Comparison of ENCODE assay signal across 24 mouse cellular contexts in genomic region chr5:24051755-24052675, GRCm38 (mm10). TPM values are rescaled to one million over a fixed set of nuclear protein-coding genes. Genes with fewer than 3 reads are reported as not detected.
DNase-seq lines count a peak whose midpoint lies in the region; ATAC-seq and TF ChIP-seq lines count a peak whose summit lies in the region.
"Had no signal": no experiment of that assay in that cellular context is flagged by ENCODE, and none has a peak within 500 bp of the region (broad histone marks: within the 10 kb centered on the region; RNA-seq: fewer than 3 reads in every experiment).

No protein-coding gene starts in this region.

- H3K27ac ChIP-seq in liver, postnatal 0 days (ENCODE audit: low read depth): peak overlapping the region; percentile 36; the same call in 1 of the 2 replicates
- H3K27ac ChIP-seq in liver, embryonic 12.5 days: no peak overlapping the region
- H3K27ac ChIP-seq in heart, embryonic 14.5 days (replicated peaks in 1 of 2; ENCODE audit: control insufficient read depth in 1 of 2, insufficient read depth in 1 of 2, low read depth in 2 of 2, low read length in 2 of 2): peak overlapping the region; percentile 73 to 91
- H3K27ac ChIP-seq: embryonic facial prominence, embryonic 12.5 days; forebrain, embryonic 15.5 days; limb, embryonic 13.5 days; liver, embryonic 15.5 days; neural tube, embryonic 13.5 days had no signal

- no peak overlapping the region for H3K4me2 ChIP-seq in liver, postnatal 0 days (ENCODE audit: low read depth, low read length)
- no peak overlapping the region for H3K4me2 ChIP-seq in liver, embryonic 12.5 days
- H3K4me2 ChIP-seq in heart, embryonic 14.5 days (ENCODE audit: low read length): no peak overlapping the region
- H3K4me2 ChIP-seq: embryonic facial prominence, embryonic 12.5 days; forebrain, embryonic 15.5 days; limb, embryonic 13.5 days; liver, embryonic 15.5 days; neural tube, embryonic 13.5 days had no signal

- WGBS in liver, postnatal 0 days (ENCODE audit: insufficient replicate concordance): 59% methylated on average over 16 of the region's 16 CpGs
- WGBS in liver, embryonic 12.5 days (ENCODE audit: insufficient replicate concordance): 55% methylated on average over 16 of the region's 16 CpGs
- WGBS in heart, embryonic 14.5 days: 54% methylated on average over 16 of the region's 16 CpGs

- H3K4me1 ChIP-seq in liver, postnatal 0 days (ENCODE audit: insufficient read depth): peaks cover 12% of the 10 kb centered on the region; the same call in 1 of the 2 replicates
- H3K4me1 ChIP-seq in liver, embryonic 12.5 days: peaks cover 6% of the 10 kb centered on the region
- peaks cover 16 to 26% of the 10 kb centered on the region in 2 experiments for H3K4me1 ChIP-seq in heart, embryonic 14.5 days (ENCODE audit: control insufficient read depth in 2 of 2, insufficient read depth in 2 of 2, low read length in 2 of 2)
- H3K4me1 ChIP-seq: limb, embryonic 13.5 days had no signal

- H3K9ac ChIP-seq in liver, postnatal 0 days (replicated peaks): no peak overlapping the region
- H3K9ac ChIP-seq in liver, embryonic 12.5 days: no peak overlapping the region
- peak overlapping the region; percentile 4; the same call in 1 of the 2 replicates for H3K9ac ChIP-seq in heart, embryonic 14.5 days (ENCODE audit: low read length)
- H3K9ac ChIP-seq: embryonic facial prominence, embryonic 12.5 days; forebrain, embryonic 15.5 days; limb, embryonic 13.5 days; liver, embryonic 15.5 days; neural tube, embryonic 13.5 days had no signal

- no peaks in the 10 kb centered on the region for H3K9me3 ChIP-seq in liver, postnatal 0 days (ENCODE audit: low read length)
- peaks cover 7% of the 10 kb centered on the region; the same call in 1 of the 2 replicates for H3K9me3 ChIP-seq in liver, embryonic 12.5 days (replicated peaks)
- peaks cover 7% of the 10 kb centered on the region for H3K9me3 ChIP-seq in heart, embryonic 14.5 days (ENCODE audit: control insufficient read depth, low read length)
- H3K9me3 ChIP-seq: forebrain, embryonic 15.5 days; liver, embryonic 15.5 days; megakaryocyte, embryonic 14.5 days had no signal

- H3K36me3 ChIP-seq in liver, postnatal 0 days (replicated peaks; ENCODE audit: insufficient read depth, low read length): no peaks in the 10 kb centered on the region
- no peaks in the 10 kb centered on the region for H3K36me3 ChIP-seq in liver, embryonic 12.5 days
- H3K36me3 ChIP-seq in heart, embryonic 14.5 days (ENCODE audit: control insufficient read depth, insufficient read depth, low read length): no peaks in the 10 kb centered on the region
- H3K36me3 ChIP-seq: embryonic facial prominence, embryonic 12.5 days; forebrain, embryonic 15.5 days; limb, embryonic 13.5 days; liver, embryonic 15.5 days; neural tube, embryonic 13.5 days had no signal

- H3K4me3 ChIP-seq in liver, postnatal 0 days (ENCODE audit: low read depth, low read length): no peak overlapping the region
- H3K4me3 ChIP-seq in liver, embryonic 12.5 days: no peak overlapping the region
- H3K4me3 ChIP-seq in heart, embryonic 14.5 days (ENCODE audit: control insufficient read depth in 1 of 2, insufficient read depth in 1 of 2, low read depth in 1 of 2, low read length in 2 of 2): no peak overlapping the region
- H3K4me3 ChIP-seq: embryonic facial prominence, embryonic 12.5 days; forebrain, embryonic 15.5 days; limb, embryonic 13.5 days; liver, embryonic 15.5 days; megakaryocyte, embryonic 14.5 days; neural tube, embryonic 13.5 days had no signal

- no peak for ATAC-seq in liver, postnatal 0 days
- no peak for ATAC-seq in liver, embryonic 12.5 days
- ATAC-seq in heart, embryonic 14.5 days (ENCODE audit: insufficient number of reproducible peaks, insufficient read depth, low FRiP score, low read depth): no peak
- ATAC-seq: forebrain, embryonic 15.5 days had no signal

- peak; percentile 55 for DNase-seq in adrenal gland, adult 2 months
- no peak for DNase-seq in adrenal gland, adult 8-10 months
- no peak for DNase-seq in liver, postnatal 0 days
- DNase-seq in testis, postnatal 14 days (ENCODE audit: low spot score): peak; percentile 60
- no peak for DNase-seq in spleen, postnatal 14 days (ENCODE audit: low spot score in 2 of 2)
- DNase-seq in layer of hippocampus, postnatal 25 days (ENCODE audit: extremely low spot score in 1 of 2, low spot score in 1 of 2): no peak
- DNase-seq: cerebellum, adult 11-12 months; cerebellum, postnatal 25 days; gastrocnemius, postnatal 36 days; kidney, adult 2 months; kidney, postnatal 36 days; layer of hippocampus, adult 9-11 months; lung, postnatal 10 days; retina, postnatal 1 day; right cerebral cortex, postnatal 4 days; thymus, postnatal 14 days had no signal

- H3K27me3 ChIP-seq in liver, postnatal 0 days (ENCODE audit: insufficient read depth, low read length): no peaks in the 10 kb centered on the region
- H3K27me3 ChIP-seq in liver, embryonic 12.5 days (replicated peaks): 0 out of 2 replicates have a peak, but pooled peaks cover 8% of the 10 kb centered on the region
- no peaks in the 10 kb centered on the region for H3K27me3 ChIP-seq in heart, embryonic 14.5 days (ENCODE audit: control insufficient read depth, insufficient read depth, low read length)
- H3K27me3 ChIP-seq: embryonic facial prominence, embryonic 12.5 days; forebrain, embryonic 15.5 days; limb, embryonic 13.5 days; megakaryocyte, embryonic 14.5 days; neural tube, embryonic 13.5 days had no signal

- no peak for TF ChIP-seq EP300 in liver, postnatal 0 days (IDR thresholded peaks at IDR 0.05; ENCODE audit: low read depth)

- no peak for TF ChIP-seq CTCF in liver, postnatal 0 days (IDR thresholded peaks at IDR 0.05; ENCODE audit: low read depth)

RNA-seq across cellular contexts. Expression of gene Fam126a, which starts 21.5 kb away (rescaled TPM):
- 100 to 1,000 TPM in 1 of 2 experiments, 10 to 100 TPM in 1; 50.1 to 133 TPM for total RNA-seq in adrenal gland, adult 2 months (2021)
- 9.2 and 14.5 TPM in 2 replicates for polyA plus RNA-seq in adrenal gland, adult 2 months (2012; rRNA removed)
- total RNA-seq in adrenal gland, adult 8-10 months (2022): 100 to 1,000 TPM in 2 of 4 experiments, 10 to 100 TPM in 2; 71.3 to 124 (median 96.4) TPM
- 33.4 and 34.5 TPM in 2 replicates for polyA plus RNA-seq in liver, postnatal 0 days (2015; fragmentation: Nextera tagmentation; extraction: Ambion mirVana)
- 60.1 and 66.5 TPM in 2 replicates for polyA plus RNA-seq in liver, embryonic 12.5 days (2016; fragmentation: Nextera tagmentation; extraction: Ambion mirVana)
- 45.4 and 49.6 TPM in 2 replicates for polyA plus RNA-seq in heart, embryonic 14.5 days (2014; fragmentation: Nextera tagmentation; extraction: Ambion mirVana)
- total RNA-seq in layer of hippocampus, postnatal 25 days (2021): 10 to 100 TPM; 24.8 to 25.1 TPM

RNA-seq across cellular contexts. Expression of gene Klhl7, which starts 48.4 kb away (rescaled TPM):
- 10 to 100 TPM; 31.4 to 37.6 TPM for total RNA-seq in adrenal gland, adult 2 months (2021)
- 0.79 and 0.91 TPM in 2 replicates for polyA plus RNA-seq in adrenal gland, adult 2 months (2012; rRNA removed)
- 10 to 100 TPM; 37.0 to 41.8 (median 39.4) TPM for total RNA-seq in adrenal gland, adult 8-10 months (2022)
- 11.6 and 12.3 TPM in 2 replicates for polyA plus RNA-seq in liver, postnatal 0 days (2015; fragmentation: Nextera tagmentation; extraction: Ambion mirVana)
- 25.7 and 27.9 TPM in 2 replicates for polyA plus RNA-seq in liver, embryonic 12.5 days (2016; fragmentation: Nextera tagmentation; extraction: Ambion mirVana)
- 45.7 and 51.0 TPM in 2 replicates for polyA plus RNA-seq in heart, embryonic 14.5 days (2014; fragmentation: Nextera tagmentation; extraction: Ambion mirVana)
- 10 to 100 TPM; 92.7 to 94.8 TPM for total RNA-seq in layer of hippocampus, postnatal 25 days (2021)

Comparison
In these comparisons a context has a peak if more than half of its experiments do, and no peak if none do; other contexts are left out.
1. DNase-seq: peak in adrenal gland, adult 2 months (single experiment) and testis, postnatal 14 days (single experiment); none in adrenal gland, adult 8-10 months (single experiment), liver, postnatal 0 days (single experiment), spleen, postnatal 14 days (0 of 2) and layer of hippocampus, postnatal 25 days (0 of 2).